Mouse (Mus musculus) R1 (cell line): Measurements from ENCODE around the gene Pcnx2.
A peak's percentile ranks its signal among the peaks of the same experiment; 100 is the strongest.

ENCODE experiments used
- DNase-seq: peaks from one replicate; pipeline ENCODE4 v3.0.0-alpha.2; 2018; ENCODE audit warnings: low read depth, low spot score

The Pcnx2 gene

DNA sequence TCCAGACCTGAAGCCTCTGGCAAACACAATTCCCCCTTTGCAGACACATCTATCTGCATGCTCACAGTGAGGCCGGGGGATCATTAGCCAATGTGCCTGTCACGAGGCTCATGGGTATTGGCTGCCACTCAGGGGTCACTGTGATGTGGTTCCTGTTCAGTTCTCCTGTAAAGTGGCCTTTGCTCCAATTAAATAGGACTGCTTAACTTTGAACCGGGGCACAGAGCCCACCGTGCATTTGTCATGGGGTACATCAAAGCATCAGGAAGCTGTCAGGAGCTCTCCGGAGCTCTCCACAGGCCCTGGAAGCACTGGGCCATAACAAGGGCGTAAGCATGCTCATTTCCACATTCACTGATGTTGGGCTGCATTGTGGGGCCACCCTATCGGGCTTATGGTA lies 181.5 kb downstream of the Pcnx2 start:
- no peak for DNase-seq

DNA sequence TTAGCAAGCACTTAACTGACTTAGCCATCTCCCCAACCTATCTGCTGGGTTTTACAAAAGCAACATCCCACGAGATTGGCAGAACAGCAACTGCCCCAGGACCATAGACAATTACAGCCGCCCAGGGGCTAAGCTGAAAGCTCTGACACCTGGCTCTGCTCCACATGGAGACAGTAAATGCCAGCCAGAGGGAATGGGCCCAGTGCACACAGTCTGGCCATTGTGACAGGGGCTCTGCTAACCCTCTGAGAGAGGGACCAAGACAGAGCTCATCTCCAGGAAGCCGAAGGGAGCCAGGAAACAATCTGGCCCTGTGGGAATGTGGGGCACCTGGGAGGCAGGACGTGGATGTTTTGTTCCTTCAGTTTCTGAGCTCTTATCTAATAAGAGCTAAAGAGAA lies 181.9 kb downstream of the Pcnx2 start:
- no peak for DNase-seq

DNA sequence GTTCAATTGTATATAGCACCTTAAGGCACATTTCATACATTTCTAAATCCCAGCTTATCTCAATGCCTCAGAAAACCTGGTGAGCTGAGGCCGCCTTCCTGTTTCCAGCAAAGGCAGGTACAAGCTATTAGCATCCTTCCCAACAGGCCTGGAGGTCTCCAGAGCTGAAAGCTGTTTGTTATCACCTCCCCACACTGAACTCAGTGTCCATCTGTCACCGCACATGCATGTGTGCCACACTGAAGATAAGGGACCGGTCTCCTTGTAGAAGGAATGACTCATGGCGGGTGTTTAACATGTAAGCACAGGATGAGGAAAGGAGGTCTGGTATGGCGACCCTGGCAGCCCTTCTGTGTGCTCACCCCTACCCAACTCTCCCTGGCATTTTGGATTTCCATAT lies 186.6 kb downstream of the Pcnx2 start:
- no peak for DNase-seq

GRCm38 (mm10) chr8:125709171-125709570 lies 188.9 kb downstream of the Pcnx2 start:
- DNase-seq = no peak

- no peak for DNase-seq
These were observed 192.3 kb downstream of the Pcnx2 start for GRCm38 (mm10) chr8:125705816-125706215.

- peak; percentile 85 for DNase-seq
These were observed 193.7 kb downstream of the Pcnx2 start for GRCm38 (mm10) chr8:125704434-125704833.

DNA sequence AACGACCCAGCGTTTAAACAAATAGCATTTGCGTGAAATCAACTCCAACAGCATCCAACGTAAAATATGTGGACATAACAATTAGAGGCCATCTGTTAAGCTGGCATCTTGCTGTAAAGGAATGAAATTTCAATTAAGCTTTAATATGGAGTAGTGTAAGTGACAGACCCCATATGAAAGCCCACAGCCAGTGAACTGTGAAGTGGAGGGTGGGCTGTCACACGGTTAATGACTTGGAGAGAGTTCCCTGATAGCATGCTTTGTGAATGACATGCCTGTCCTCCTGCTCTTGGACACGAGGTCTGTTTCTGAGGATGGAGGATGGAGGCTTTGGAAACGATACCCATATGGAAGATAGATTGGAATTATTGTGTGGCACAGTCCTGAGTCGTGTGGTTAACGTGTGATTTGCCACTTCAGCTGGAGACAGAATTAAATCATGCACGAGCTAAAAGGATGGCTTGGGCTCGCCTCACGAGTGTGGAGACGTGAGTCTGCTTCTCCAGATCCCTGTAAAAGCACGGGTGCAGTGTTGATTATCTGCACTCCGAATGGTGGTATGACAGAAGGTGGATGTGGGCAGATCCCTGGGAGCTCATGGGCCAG lies 195.1 kb downstream of the Pcnx2 start:
- DNase-seq = no peak
